Mouse (Mus musculus): ENCODE results near the gene Zfpm1.
A peak's percentile ranks its signal among the peaks of the same experiment; 100 is the strongest.

Gene Zfpm1

GRCm38 (mm10) chr8:122329553-122330239 lies 47.8 kb downstream of the Zfpm1 start:
- no peak for DNase-seq

- no peak for DNase-seq
Observed at GRCm38 (mm10) chr8:122330446-122331133, 48.6 kb downstream of the Zfpm1 start.

GRCm38 (mm10) chr8:122331134-122331523 lies 49.2 kb downstream of the Zfpm1 start:
- DNase-seq: peak; percentile 64

GRCm38 (mm10) chr8:122332753-122333506 lies 51.0 kb downstream of the Zfpm1 start:
- peak; percentile 88 for DNase-seq

GRCm38 (mm10) chr8:122333531-122333930 lies 51.6 kb downstream of the Zfpm1 start:
- no peak for DNase-seq

DNA sequence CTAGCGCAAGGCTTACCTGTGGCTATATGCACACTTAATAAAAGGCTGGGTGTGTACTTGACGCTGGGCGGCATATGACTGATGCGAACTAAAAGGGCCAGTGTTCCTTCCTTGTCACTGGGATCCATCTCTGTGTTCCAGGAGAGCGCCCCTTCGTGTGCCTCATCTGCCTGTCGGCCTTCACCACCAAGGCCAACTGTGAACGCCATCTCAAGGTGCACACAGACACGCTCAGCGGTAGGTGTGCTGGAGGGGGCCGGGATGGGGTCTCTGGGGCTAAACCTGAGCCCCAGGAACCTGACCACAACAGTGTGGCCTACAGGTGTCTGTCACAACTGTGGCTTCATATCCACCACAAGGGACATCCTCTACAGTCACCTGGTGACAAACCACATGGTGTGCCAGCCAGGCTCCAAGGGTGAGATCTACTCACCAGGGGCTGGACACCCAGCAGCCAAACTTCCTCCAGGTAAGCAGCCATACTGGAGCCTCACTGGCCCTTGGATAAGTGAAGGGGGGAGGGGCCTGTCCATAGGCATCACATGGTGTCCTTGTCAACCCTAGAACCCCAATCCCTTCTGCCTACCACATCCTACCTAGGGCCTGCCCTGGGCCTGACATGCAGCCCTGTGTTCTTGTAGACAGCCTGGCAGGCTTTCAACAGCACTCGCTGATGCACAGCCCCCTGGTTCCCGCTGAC lies 53.0 kb downstream of the Zfpm1 start:
- no peak for DNase-seq

DNA sequence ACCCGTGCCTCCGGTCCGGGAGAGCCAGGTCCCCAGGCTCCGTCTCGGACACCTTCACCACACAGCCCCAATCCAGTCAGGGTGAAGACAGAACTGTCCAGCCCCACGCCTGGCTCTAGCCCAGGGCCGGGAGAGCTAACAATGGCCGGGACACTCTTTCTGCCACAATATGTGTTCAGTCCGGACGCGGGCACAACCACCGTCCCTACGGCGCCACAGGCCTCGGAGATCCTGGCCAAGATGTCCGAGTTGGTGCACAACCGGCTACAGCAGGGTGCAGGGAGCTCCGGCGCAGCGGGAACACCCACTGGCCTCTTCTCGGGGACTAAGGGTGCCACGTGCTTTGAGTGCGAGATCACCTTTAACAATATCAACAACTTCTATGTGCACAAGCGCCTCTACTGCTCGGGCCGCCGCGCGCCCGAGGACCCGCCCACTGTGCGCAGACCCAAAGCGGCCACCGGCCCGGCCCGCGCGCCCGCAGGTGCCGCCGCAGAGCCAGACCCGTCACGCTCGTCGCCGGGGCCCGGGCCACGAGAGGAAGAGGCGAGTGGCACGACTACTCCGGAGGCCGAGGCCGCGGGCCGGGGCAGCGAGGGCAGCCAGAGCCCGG lies 53.8 kb downstream of the Zfpm1 start:
- DNase-seq: peak; percentile 32

- DNase-seq: peak; percentile 55
Observed at GRCm38 (mm10) chr8:122336251-122336910, 54.4 kb downstream of the Zfpm1 start.

DNA sequence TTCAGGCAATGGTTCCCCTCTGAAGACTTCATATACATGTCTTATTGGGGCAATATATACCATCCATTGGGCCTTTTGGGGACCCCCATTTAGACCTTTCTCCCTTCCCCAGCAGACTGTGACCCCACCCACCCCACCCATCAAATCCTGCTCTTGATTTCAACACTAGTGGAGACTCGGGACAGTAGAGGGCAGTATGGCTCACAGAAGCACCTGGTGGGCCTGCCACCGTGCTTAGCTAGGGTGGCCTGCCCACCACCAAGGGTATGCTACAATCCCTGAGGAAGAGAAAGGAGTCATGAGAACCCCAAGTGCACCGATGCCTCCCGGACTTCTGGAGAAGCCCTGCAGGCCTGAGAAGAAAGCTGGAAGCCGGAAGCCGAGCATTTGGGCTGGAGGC lies 56.9 kb downstream of the Zfpm1 start:
- DNase-seq: no peak

DNA sequence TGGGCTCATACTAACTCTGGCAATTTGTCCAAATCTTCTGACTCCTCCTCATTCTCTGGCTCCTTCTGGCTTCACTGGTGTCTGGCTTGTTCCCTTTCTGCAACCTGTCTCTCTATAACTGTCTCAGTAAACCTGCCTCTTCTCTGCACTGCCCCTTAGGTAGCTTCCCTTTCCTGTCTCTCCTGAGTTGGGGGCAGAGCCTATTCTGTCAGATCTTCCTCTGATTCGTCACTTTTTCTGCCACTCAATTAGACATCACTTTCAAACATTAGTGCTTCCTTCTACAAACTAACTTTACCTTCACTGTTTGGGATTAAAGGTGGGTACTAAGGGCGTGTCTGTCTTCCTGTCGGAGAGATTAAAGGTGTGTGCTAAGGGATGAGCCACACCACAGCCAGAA lies 58.8 kb downstream of the Zfpm1 start:
- no peak for DNase-seq

GRCm38 (mm10) chr8:122341790-122342189 lies 59.8 kb downstream of the Zfpm1 start:
- DNase-seq: no peak

GRCm38 (mm10) chr8:122342362-122342761 lies 60.4 kb downstream of the Zfpm1 start:
- DNase-seq: no peak

- peak; percentile 43 for DNase-seq
Observed at GRCm38 (mm10) chr8:122342806-122343209, 60.9 kb downstream of the Zfpm1 start.

GRCm38 (mm10) chr8:122343341-122343740 lies 61.4 kb downstream of the Zfpm1 start:
- no peak for DNase-seq

DNA sequence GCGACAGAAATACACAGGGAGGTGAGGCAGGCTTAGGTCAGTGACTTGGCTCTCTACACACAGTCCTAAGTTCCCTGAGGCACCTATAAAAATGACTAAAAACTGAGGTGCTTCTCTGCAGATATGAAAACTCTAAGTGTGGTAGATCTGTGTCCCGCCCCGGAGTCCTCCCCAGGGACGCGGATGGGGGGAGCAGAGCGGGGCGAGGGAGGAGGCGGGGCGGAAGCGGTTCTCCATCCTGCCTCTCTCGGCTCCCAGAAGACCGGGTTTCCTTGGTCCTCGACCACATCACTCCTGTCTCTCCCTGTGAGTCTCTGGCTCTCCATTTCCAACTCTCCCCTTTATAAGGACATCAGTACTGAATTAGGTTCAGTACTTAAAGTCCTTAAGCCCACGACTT lies 61.8 kb downstream of the Zfpm1 start:
- DNase-seq: peak; percentile 21

DNA sequence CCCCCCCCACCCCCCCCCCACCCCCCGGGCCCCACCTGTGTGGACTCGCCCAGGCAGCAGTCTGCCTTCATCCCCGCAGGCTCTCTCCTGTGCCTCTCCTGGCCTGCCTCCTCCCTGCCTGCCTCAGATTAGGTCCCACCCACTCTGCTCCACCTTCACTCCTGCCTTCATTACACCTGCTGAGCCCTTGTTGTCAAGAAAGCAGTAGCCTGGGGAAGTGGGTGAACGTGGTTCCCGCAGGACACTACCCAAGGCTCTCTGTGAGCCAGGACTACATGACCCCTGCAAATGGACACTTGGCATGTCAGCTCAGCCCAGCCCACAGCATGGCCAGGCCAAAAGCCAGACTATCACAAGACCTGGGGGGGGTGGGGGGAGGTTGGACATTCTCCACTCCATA lies 62.3 kb downstream of the Zfpm1 start:
- DNase-seq: no peak

GRCm38 (mm10) chr8:122345181-122346095 lies 63.5 kb downstream of the Zfpm1 start:
- DNase-seq: no peak

GRCm38 (mm10) chr8:122347811-122348552 lies 66.0 kb downstream of the Zfpm1 start:
- no peak for DNase-seq

DNA sequence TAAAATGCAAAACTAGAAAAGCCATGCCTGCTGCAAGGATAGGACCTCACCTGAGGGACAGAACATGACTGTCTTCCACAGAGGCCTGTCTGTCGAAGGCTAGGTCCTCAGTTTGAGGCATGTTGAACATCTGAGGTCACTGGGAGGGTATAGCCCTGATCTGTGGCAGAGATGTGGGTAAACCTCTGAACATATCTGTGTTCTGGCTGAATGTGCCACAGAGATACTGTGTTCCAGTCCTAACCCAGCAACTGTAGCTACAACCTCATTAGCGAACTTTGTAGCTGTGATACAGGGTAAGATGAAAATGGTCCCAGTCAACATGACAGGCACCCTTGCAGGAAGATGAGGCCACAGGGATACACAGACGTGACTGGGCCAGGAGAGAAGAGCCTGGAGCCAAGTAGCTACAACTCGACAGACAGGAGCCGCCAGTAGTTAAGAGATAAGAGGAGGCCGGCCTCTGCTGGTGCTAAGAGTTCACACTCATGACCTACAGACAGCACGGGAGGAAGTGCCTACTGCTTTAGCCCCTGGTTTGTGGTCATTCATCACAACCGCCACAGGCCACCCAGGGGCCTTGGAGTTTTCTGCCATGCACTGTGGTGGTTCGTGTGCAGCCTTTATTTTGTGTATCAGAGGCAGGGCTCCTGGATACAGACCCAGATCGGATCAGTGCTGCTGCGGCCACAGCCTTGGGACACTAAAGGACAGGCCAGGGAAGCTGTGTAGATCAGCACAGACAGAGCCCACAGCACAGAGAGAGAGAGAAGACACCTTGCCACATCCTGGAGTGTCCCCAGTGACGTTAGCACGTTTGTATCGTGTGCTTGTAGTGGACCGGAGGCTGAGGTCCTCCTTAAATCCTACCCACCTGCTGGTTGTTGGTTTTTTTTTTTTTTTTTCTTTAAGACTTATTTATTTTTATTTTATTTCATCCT lies 67.7 kb downstream of the Zfpm1 start:
- DNase-seq: no peak

Measured in kidney, adult 9 months (tissue).